Mouse (Mus musculus) kidney, postnatal 0 days (tissue): ENCODE results near the gene Uspl1. TPM values are rescaled to one million over a fixed set of nuclear protein-coding genes. Genes with fewer than 3 reads are reported as not detected.
A peak's percentile ranks its signal among the peaks of the same experiment; 100 is the strongest.

Source experiments
- ATAC-seq: fragments of 200-750 bp; cut with Nextera tagmentation; replicated peaks from 2 replicates; pipeline ENCODE4 v1.8.0; 2017; ENCODE audit warnings: low read depth, moderate number of reproducible peaks, moderate TSS enrichment, moderate library complexity; ENCODE audit not compliant: low FRiP score
- DNase-seq: peaks from one replicate; pipeline ENCODE4 v3.0.0-alpha.2; 2016; ENCODE audit warnings: low spot score
- H3K27ac ChIP-seq: fragments of 300-500 bp; sonication (generic); 2 replicates; pipeline ENCODE4 v1.5.1; 2014; ENCODE audit warnings: mild to moderate bottlenecking
- H3K27me3 ChIP-seq: fragments of 300-500 bp; sonication (generic); 2 replicates; pipeline ENCODE4 v1.6.1; 2014; ENCODE audit warnings: low read length, mixed read lengths; ENCODE audit not compliant: insufficient read depth
- H3K36me3 ChIP-seq: fragments of 300-500 bp; sonication (generic); 2 replicates; pipeline ENCODE4 v1.6.1; 2014; ENCODE audit warnings: low read length, mixed read lengths; ENCODE audit not compliant: insufficient read depth
- H3K4me1 ChIP-seq: fragments of 300-500 bp; sonication (generic); replicated peaks from 2 replicates; pipeline ENCODE4 v1.6.1; 2014; ENCODE audit warnings: antibody characterized with exemption, low read length, mixed read lengths; ENCODE audit not compliant: insufficient read depth
- H3K4me2 ChIP-seq: fragments of 300-500 bp; sonication (generic); 2 replicates; pipeline ENCODE4 v1.6.1; 2014; ENCODE audit warnings: mild to moderate bottlenecking, low read length, moderate library complexity, mixed read lengths
- H3K4me3 ChIP-seq: fragments of 300-500 bp; sonication (generic); replicated peaks from 2 replicates; pipeline ENCODE4 v1.5.1; 2014; ENCODE audit warnings: low read depth, low read length
- H3K9ac ChIP-seq: fragments of 300-500 bp; sonication (generic); 2 replicates; pipeline ENCODE4 v1.6.1; 2014; ENCODE audit warnings: low read depth, low read length
- H3K9me3 ChIP-seq: fragments of 300-500 bp; sonication (generic); replicated peaks from 2 replicates; pipeline ENCODE4 v1.6.1; 2016; ENCODE audit warnings: low read length, inconsistent platforms, mixed read lengths
- CTCF ChIP-seq: IDR thresholded peaks from 2 replicates; pipeline ENCODE4 v1.5.1; 2016; ENCODE audit warnings: antibody characterized with exemption, low read depth, mild to moderate bottlenecking, moderate library complexity
- WGBS: fragments of 180-500 bp; shearing (Covaris S2); extraction: QIAGEN DNeasy Blood & Tissue Kit; methylation state at CpG from one replicate; pipeline ENCODE4 v1.1.7; 2014; 5-methylcytosine and 5-hydroxymethylcytosine counted together
- polyA plus RNA-seq: library from polyadenylated mRNA; unstranded; fragments of >200 nt; fragmentation: Nextera tagmentation; extraction: Ambion mirVana; gene quantifications from 2 replicates; pipeline ENCODE4 v1.2.1, GENCODE M21; 2015

Gene Uspl1
- polyA plus RNA-seq, 1 experiment from 2014 or later, result 29.2 TPM

- H3K4me3 ChIP-seq, result no peak overlapping the region
- ATAC-seq (0 out of 2 replicates have a peak, but pooled peaks have one; percentile 70), DNase-seq (no peak)
- no peak overlapping the region for H3K4me2 ChIP-seq
- 0 out of 2 replicates have a peak, but pooled peaks cover 3% of the 10 kb centered on the region for H3K4me1 ChIP-seq
- TF ChIP-seq CTCF, result no peak
- no peak overlapping the region for H3K9ac ChIP-seq
- H3K9me3 ChIP-seq, result no peaks in the 10 kb centered on the region
- no peaks in the 10 kb centered on the region for H3K27me3 ChIP-seq
- H3K36me3 ChIP-seq, result peaks cover 49% of the 10 kb centered on the region
- 62% methylated on average over 4 of the region's 4 CpGs for WGBS
- peak overlapping the region; percentile 27; the same call in 1 of the 2 replicates for H3K27ac ChIP-seq
Observed at GRCm38 (mm10) chr5:149212806-149213205, 28.7 kb downstream of the Uspl1 start.

GRCm38 (mm10) chr5:149215540-149215939 lies 31.4 kb downstream of the Uspl1 start:
- no peaks in the 10 kb centered on the region for H3K9me3 ChIP-seq
- no peaks in the 10 kb centered on the region for H3K27me3 ChIP-seq
- no peak for TF ChIP-seq CTCF
- DNase-seq, result no peak
- no peak overlapping the region for H3K4me2 ChIP-seq
- H3K9ac ChIP-seq, result no peak overlapping the region
- ATAC-seq, result no peak
- 97% methylated on average over 7 of the region's 7 CpGs for WGBS
- H3K4me1 ChIP-seq, result 0 out of 2 replicates have a peak, but pooled peaks cover 3% of the 10 kb centered on the region
- H3K27ac ChIP-seq, result no peak overlapping the region
- H3K4me3 ChIP-seq, result no peak overlapping the region
- peaks cover 35% of the 10 kb centered on the region; the same call in 1 of the 2 replicates for H3K36me3 ChIP-seq

GRCm38 (mm10) chr5:149217524-149218357 lies 33.6 kb downstream of the Uspl1 start:
- Histone ChIP-seq H3K4me1 (no peaks in the 10 kb centered on the region), H3K9ac (no peak overlapping the region), H3K9me3 (no peaks in the 10 kb centered on the region), H3K27ac (no peak overlapping the region), H3K36me3 (peaks cover 30% of the 10 kb centered on the region; the same call in 1 of the 2 replicates), H3K4me3 (no peak overlapping the region), H3K27me3 (no peaks in the 10 kb centered on the region), H3K4me2 (no peak overlapping the region)
- 88% methylated on average over 6 of the region's 6 CpGs for WGBS
- no peak for TF ChIP-seq CTCF
- DNase-seq (no peak), ATAC-seq (no peak)

- Histone ChIP-seq H3K36me3 (peaks cover 17% of the 10 kb centered on the region; the same call in 1 of the 2 replicates), H3K27ac (no peak overlapping the region), H3K9ac (no peak overlapping the region), H3K4me3 (no peak overlapping the region), H3K9me3 (no peaks in the 10 kb centered on the region), H3K27me3 (no peaks in the 10 kb centered on the region), H3K4me1 (no peaks in the 10 kb centered on the region), H3K4me2 (no peak overlapping the region)
- ATAC-seq (no peak), DNase-seq (no peak)
- 84% methylated on average over 3 of the region's 3 CpGs for WGBS
- no peak for TF ChIP-seq CTCF
Observed at GRCm38 (mm10) chr5:149219493-149219892, 35.3 kb downstream of the Uspl1 start.

GRCm38 (mm10) chr5:149221355-149221754 lies 37.2 kb downstream of the Uspl1 start:
- ATAC-seq, result no peak
- Histone ChIP-seq H3K4me3 (no peak overlapping the region), H3K27me3 (no peaks in the 10 kb centered on the region), H3K9me3 (no peaks in the 10 kb centered on the region), H3K27ac (no peak overlapping the region), H3K4me2 (no peak overlapping the region), H3K4me1 (no peaks in the 10 kb centered on the region), H3K9ac (no peak overlapping the region), H3K36me3 (0 out of 2 replicates have a peak, but pooled peaks cover 4% of the 10 kb centered on the region)
- no peak for TF ChIP-seq CTCF
- no peak for DNase-seq
- 82% methylated on average over 4 of the region's 4 CpGs for WGBS

- Histone ChIP-seq H3K36me3 (no peaks in the 10 kb centered on the region), H3K4me3 (no peak overlapping the region), H3K9me3 (no peaks in the 10 kb centered on the region), H3K27me3 (no peaks in the 10 kb centered on the region), H3K9ac (0 out of 2 replicates have a peak overlapping the region, but pooled peaks have one; percentile 31), H3K4me2 (no peak overlapping the region), H3K4me1 (no peaks in the 10 kb centered on the region), H3K27ac (no peak overlapping the region)
- no peak for DNase-seq
- no peak for TF ChIP-seq CTCF
- WGBS, result 9% methylated on average over 7 of the region's 7 CpGs
- no peak for ATAC-seq
Observed at GRCm38 (mm10) chr5:149224666-149225065, 40.5 kb downstream of the Uspl1 start.
